Comparison of ENCODE assay signal across 10 mouse cellular contexts in genomic region chr11:24804623-24805023, GRCm38 (mm10).
DNase-seq lines count a peak whose midpoint lies in the region; ATAC-seq lines count a peak whose summit lies in the region.
"Had no signal": no experiment of that assay in that cellular context is flagged by ENCODE, and none has a peak within 500 bp of the region (broad histone marks: within the 10 kb centered on the region; RNA-seq: fewer than 3 reads in every experiment).

No protein-coding gene starts in this region.

- 30% methylated on average over 8 of the region's 8 CpGs for WGBS in kidney, embryonic 15.5 days
- WGBS in hindbrain, embryonic 16.5 days, result 51% methylated on average over 8 of the region's 8 CpGs

- no peaks in the 10 kb centered on the region for H3K4me1 ChIP-seq in kidney, embryonic 15.5 days
- no peaks in the 10 kb centered on the region for H3K4me1 ChIP-seq in hindbrain, embryonic 16.5 days (ENCODE audit: control insufficient read depth, insufficient read depth, low read depth, low read length)

- 0 out of 2 replicates have a peak, but pooled peaks have one; percentile 22 for ATAC-seq in kidney, embryonic 15.5 days (replicated peaks; ENCODE audit: low FRiP score)
- 0 out of 2 replicates have a peak, but pooled peaks have one; percentile 27 for ATAC-seq in hindbrain, embryonic 16.5 days

- H3K4me2 ChIP-seq in kidney, embryonic 15.5 days, result no peak overlapping the region
- H3K4me2 ChIP-seq in hindbrain, embryonic 16.5 days (ENCODE audit: low read length), result no peak overlapping the region
- H3K4me2 ChIP-seq: embryonic facial prominence, embryonic 13.5 days had no signal

- H3K4me3 ChIP-seq in kidney, embryonic 15.5 days (replicated peaks), result no peak overlapping the region
- H3K4me3 ChIP-seq in hindbrain, embryonic 16.5 days (ENCODE audit: low read length), result no peak overlapping the region
- H3K4me3 ChIP-seq: embryonic facial prominence, embryonic 13.5 days had no signal

- H3K36me3 ChIP-seq in kidney, embryonic 15.5 days, result no peaks in the 10 kb centered on the region
- no peaks in the 10 kb centered on the region for H3K36me3 ChIP-seq in hindbrain, embryonic 16.5 days (ENCODE audit: control insufficient read depth, insufficient read depth, low read length)
- H3K36me3 ChIP-seq: embryonic facial prominence, embryonic 13.5 days had no signal

- no peak overlapping the region for H3K9ac ChIP-seq in kidney, embryonic 15.5 days
- H3K9ac ChIP-seq in hindbrain, embryonic 16.5 days (ENCODE audit: low read depth, low read length), result no peak overlapping the region
- H3K9ac ChIP-seq: embryonic facial prominence, embryonic 13.5 days had no signal

- H3K27me3 ChIP-seq in kidney, embryonic 15.5 days, result no peaks in the 10 kb centered on the region
- H3K27me3 ChIP-seq in hindbrain, embryonic 16.5 days (replicated peaks; ENCODE audit: control insufficient read depth, insufficient read depth, low read length), result no peaks in the 10 kb centered on the region
- H3K27me3 ChIP-seq: embryonic facial prominence, embryonic 13.5 days had no signal

- no peak for DNase-seq in kidney, adult 11 months
- peak; percentile 23 for DNase-seq in right cerebral cortex, postnatal 4 days
- DNase-seq in right cerebral cortex, adult 18-20 months, result no peak
- DNase-seq in thymus, adult 18-20 months, result no peak
- DNase-seq in thymus, postnatal 0 days (ENCODE audit: low spot score), result no peak
- no peak for DNase-seq in urinary bladder, postnatal 14 days (ENCODE audit: low spot score)
- DNase-seq: heart, adult 11 months had no signal

- H3K9me3 ChIP-seq in kidney, embryonic 15.5 days (replicated peaks), result no peaks in the 10 kb centered on the region
- H3K9me3 ChIP-seq in hindbrain, embryonic 16.5 days (ENCODE audit: control insufficient read depth, low read length), result no peaks in the 10 kb centered on the region
- H3K9me3 ChIP-seq: embryonic facial prominence, embryonic 13.5 days had no signal

- no peak overlapping the region for H3K27ac ChIP-seq in kidney, embryonic 15.5 days
- no peak overlapping the region for H3K27ac ChIP-seq in hindbrain, embryonic 16.5 days (ENCODE audit: low read depth, low read length)
- H3K27ac ChIP-seq: embryonic facial prominence, embryonic 13.5 days had no signal
